Mouse (Mus musculus) CH12.LX (cell line): ENCODE results near the gene Creb5. TPM values are rescaled to one million over a fixed set of nuclear protein-coding genes. Genes with fewer than 3 reads are reported as not detected.

Experiments used
- DNase-seq: peaks from one replicate; pipeline ENCODE4 v3.0.0-alpha.2; 2013; ENCODE audit errors: extremely low read depth
- H3K27ac ChIP-seq: 2 replicates; pipeline ENCODE4 v1.5.1; 2012; ENCODE audit warnings: low read depth, mild to moderate bottlenecking, control low read depth, moderate library complexity; ENCODE audit not compliant: insufficient read depth
- H3K27me3 ChIP-seq: replicated peaks from 2 replicates; pipeline ENCODE3; 2012; ENCODE audit warnings: inconsistent platforms
- H3K36me3 ChIP-seq, 2 experiments: replicated peaks in 1 of 2; 2 replicates each; pipeline versions ENCODE3 to v1.6.1; 2012; ENCODE audit warnings: inconsistent platforms in 1 of 2, low read length in 1 of 2, mild to moderate bottlenecking in 1 of 2, mixed read lengths in 1 of 2, moderate library complexity in 1 of 2; ENCODE audit not compliant: control insufficient read depth in 1 of 2, insufficient read depth in 1 of 2
- H3K4me1 ChIP-seq, 2 experiments: 2 replicates each; pipeline ENCODE4 v1.6.1; 2012; ENCODE audit warnings: inconsistent platforms in 1 of 2, moderate library complexity in 1 of 2; ENCODE audit not compliant: insufficient read depth in 2 of 2, control insufficient read depth in 1 of 2
- H3K4me2 ChIP-seq: 2 replicates; pipeline ENCODE4 v1.6.1; 2012; ENCODE audit warnings: low read depth, mild to moderate bottlenecking, control low read depth; ENCODE audit not compliant: poor library complexity, insufficient read depth, severe bottlenecking
- H3K4me3 ChIP-seq, 3 experiments: fragments of 150-350 bp in 1 of 3; sonication (generic) in 1 of 3; replicated peaks in 1 of 3; 2 replicates each; pipeline versions ENCODE3 to v1.5.1; 2011 to 2012; ENCODE audit warnings: low read depth in 2 of 3, low read length in 2 of 3, mild to moderate bottlenecking in 2 of 3, moderate library complexity in 2 of 3, control low read depth in 1 of 3, improper control_type of control experiment in 1 of 3, inconsistent platforms in 1 of 3, mixed read lengths in 1 of 3; ENCODE audit not compliant: poor library complexity in 1 of 3
- H3K79me2 ChIP-seq: replicated peaks from 2 replicates; pipeline ENCODE4 v1.6.1; 2012; ENCODE audit warnings: mild to moderate bottlenecking, moderate library complexity; ENCODE audit not compliant: control insufficient read depth, poor library complexity, insufficient read depth, severe bottlenecking; ENCODE audit errors: extremely low read depth
- H3K9ac ChIP-seq: 2 replicates; pipeline ENCODE4 v1.6.1; 2012; ENCODE audit warnings: low read depth, mild to moderate bottlenecking, control low read depth, moderate library complexity; ENCODE audit not compliant: insufficient read depth
- H3K9me3 ChIP-seq: replicated peaks from 2 replicates; pipeline ENCODE3; 2012; ENCODE audit warnings: low read length, inconsistent platforms, mixed read lengths
- CTCF ChIP-seq, 2 experiments: IDR thresholded peaks in 1 of 2; conservative IDR thresholded peaks in 1 of 2; 2 replicates each; pipeline ENCODE4 v1.5.1; 2011 to 2012; ENCODE audit warnings: low read depth in 2 of 2, low read length in 2 of 2, improper control_type of control experiment in 1 of 2, inconsistent platforms in 1 of 2, mild to moderate bottlenecking in 1 of 2, moderate library complexity in 1 of 2
- ELF1 ChIP-seq: IDR thresholded peaks from 2 replicates; pipeline ENCODE4 v1.6.1; 2014; ENCODE audit warnings: low read depth, mild to moderate bottlenecking, inconsistent platforms, low read length, improper control_type of control experiment
- JUN ChIP-seq: IDR thresholded peaks from 2 replicates; pipeline ENCODE4 v1.6.1; 2011; ENCODE audit warnings: low read depth, mild to moderate bottlenecking, low read length, improper control_type of control experiment, moderate library complexity; ENCODE audit not compliant: insufficient read depth
- KAT2A ChIP-seq: IDR thresholded peaks from 2 replicates; pipeline ENCODE4 v1.6.1; 2012; ENCODE audit warnings: low read length, improper control_type of control experiment, inconsistent platforms; ENCODE audit not compliant: insufficient replicate concordance
- MAFK ChIP-seq: IDR thresholded peaks from 2 replicates; pipeline ENCODE4 v1.6.1; 2011; ENCODE audit warnings: low read length, improper control_type of control experiment; ENCODE audit not compliant: insufficient replicate concordance
- MAX ChIP-seq: IDR thresholded peaks from 2 replicates; pipeline ENCODE4 v1.6.1; 2011; ENCODE audit warnings: low read length, improper control_type of control experiment
- MEF2A ChIP-seq: IDR thresholded peaks from 2 replicates; pipeline ENCODE4 v1.6.1; 2014; ENCODE audit warnings: low read depth, mild to moderate bottlenecking, inconsistent platforms, low read length, improper control_type of control experiment, borderline replicate concordance
- MYC ChIP-seq: IDR thresholded peaks from 2 replicates; pipeline ENCODE4 v1.6.1; 2011; ENCODE audit warnings: low read depth, mild to moderate bottlenecking, improper control_type of control experiment, low read length
- PAX5 ChIP-seq: IDR thresholded peaks from 2 replicates; pipeline ENCODE4 v1.6.1; 2012; ENCODE audit warnings: low read length, inconsistent platforms, mixed read lengths
- RAD21 ChIP-seq: IDR thresholded peaks from 2 replicates; pipeline ENCODE4 v1.6.1; 2011; ENCODE audit warnings: low read depth, mild to moderate bottlenecking, low read length, improper control_type of control experiment, moderate library complexity
- RCOR1 ChIP-seq: conservative IDR thresholded peaks from 2 replicates; pipeline ENCODE4 v1.6.1; 2012; ENCODE audit warnings: low read depth, mild to moderate bottlenecking, inconsistent platforms, low read length, improper control_type of control experiment
- SIN3A ChIP-seq: IDR thresholded peaks from 2 replicates; pipeline ENCODE4 v1.6.1; 2012; ENCODE audit warnings: low read length, improper control_type of control experiment, inconsistent platforms
- SMC3 ChIP-seq: IDR thresholded peaks from 2 replicates; pipeline ENCODE4 v1.6.1; 2011; ENCODE audit warnings: low read depth, low read length, improper control_type of control experiment
- TCF12 ChIP-seq: IDR thresholded peaks from 2 replicates; pipeline ENCODE4 v1.6.1; 2014; ENCODE audit warnings: low read depth, mild to moderate bottlenecking, inconsistent platforms, low read length, improper control_type of control experiment
- USF2 ChIP-seq: conservative IDR thresholded peaks from 2 replicates; pipeline ENCODE4 v1.6.1; 2011; ENCODE audit warnings: low read depth, low read length, improper control_type of control experiment
- ZC3H11A ChIP-seq: IDR thresholded peaks from 2 replicates; pipeline ENCODE4 v1.6.1; 2012; ENCODE audit warnings: low read depth, mild to moderate bottlenecking, inconsistent platforms, low read length, improper control_type of control experiment
- ZKSCAN1 ChIP-seq: IDR thresholded peaks from 2 replicates; pipeline ENCODE4 v1.6.1; 2012; ENCODE audit warnings: low read depth, inconsistent platforms, low read length, improper control_type of control experiment, borderline replicate concordance
- ZNF384 ChIP-seq: IDR thresholded peaks from 2 replicates; pipeline ENCODE4 v1.6.1; 2012; ENCODE audit warnings: low read depth, low read length, improper control_type of control experiment, inconsistent platforms
- dilution Hi-C: fragments of 300-500 bp; cut with MboI; formaldehyde crosslinking; loops from 2 replicates; pipeline ENCODE4 v1.14.3; 2020; ENCODE audit warnings: low sequenced_read_pairs; ENCODE audit not compliant: extremely low pct_unique_long_range_greater_than_20kb, extremely low pct_ligation_motif_present
- in situ Hi-C: fragments of 300-500 bp; cut with MboI; formaldehyde crosslinking; loops from 3 replicates; pipeline ENCODE4 v1.14.3; 2019; ENCODE audit warnings: low sequenced_read_pairs, low pct_ligation_motif_present, low pct_unique_long_range_greater_than_20kb, mixed read lengths
- polyA plus RNA-seq: library from polyadenylated mRNA; unstranded; fragments of >175 nt; gene quantifications from 2 replicates; pipeline ENCODE4 v1.2.1, GENCODE M21; 2012; ENCODE audit warnings: low read depth; ENCODE audit not compliant: insufficient read length
- total RNA-seq, 2 experiments: library from RNA; depleted of rRNA; stranded (reverse); fragments of 300-350 nt in 1 of 2; fragments of >200 nt in 1 of 2; gene quantifications; 2 replicates each; pipeline ENCODE4 v1.2.3; 2012 to 2014

Creb5 gene
- total and polyA plus RNA-seq, 3 experiments = 0.68 to 2.1 (median 0.86) TPM

DNA sequence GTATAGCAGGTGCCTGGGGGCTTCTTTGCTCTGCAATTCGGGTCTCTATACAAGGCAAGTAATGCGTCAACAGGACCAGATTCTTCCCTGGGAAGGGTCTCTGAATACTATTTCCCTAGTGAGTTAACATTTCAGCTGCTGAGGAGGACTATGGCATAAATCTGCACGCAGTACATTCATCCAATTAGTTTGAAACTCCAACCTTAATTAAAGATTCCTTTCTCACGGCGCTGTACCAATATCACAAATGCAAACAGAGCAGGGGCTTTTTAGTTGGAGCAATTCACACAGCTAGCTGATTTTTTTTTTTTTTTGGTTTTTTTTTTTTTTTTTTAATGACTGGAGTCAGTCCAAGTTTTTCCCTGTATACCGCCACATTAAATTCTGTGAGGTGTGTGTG, 357.0 kb downstream of the Creb5 start:
- dilution Hi-C loops = no loop called here

DNA sequence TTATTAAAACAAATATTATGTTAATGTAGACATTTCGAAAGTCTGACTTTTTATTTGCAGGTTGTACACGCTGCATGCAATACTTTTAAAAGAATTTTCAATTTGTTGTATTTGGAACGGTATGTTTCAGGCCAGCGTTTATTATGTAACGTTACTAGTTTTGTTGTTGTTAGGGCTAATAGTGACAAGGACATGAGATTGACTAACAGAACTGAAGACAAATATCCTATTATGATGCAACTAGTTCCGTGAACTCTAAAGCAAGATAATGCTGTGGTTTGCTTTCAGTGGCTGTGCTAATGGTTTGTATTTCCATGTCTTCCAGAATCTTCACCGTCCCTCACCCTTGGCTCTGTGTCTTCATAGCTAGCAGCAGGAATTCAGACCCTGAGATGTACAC, 357.9 kb downstream of the Creb5 start:
- no peak overlapping the region for H3K4me2 ChIP-seq
- no peak for DNase-seq
- no peak overlapping the region for H3K4me3 ChIP-seq
- no peaks in the 10 kb centered on the region for H3K36me3 ChIP-seq
- H3K79me2 ChIP-seq = no peaks in the 10 kb centered on the region
- H3K4me1 ChIP-seq = peaks cover 16 to 41% of the 10 kb centered on the region in 2 experiments
- in situ Hi-C loops = loop anchor here (25.0 kb wide), 1 partner anchor 133 kb away; no protein-coding TSS in a partner anchor
- no peak overlapping the region for H3K9ac ChIP-seq
- H3K27me3 ChIP-seq = no peaks in the 10 kb centered on the region
- dilution Hi-C loops = no loop called here
- TF ChIP-seq MEF2A (no peak), USF2 (no peak)
- TF ChIP-seq, all 38 proteins: peak for 0
- no peak overlapping the region for H3K27ac ChIP-seq
- H3K9me3 ChIP-seq = no peaks in the 10 kb centered on the region

More for the DNA sequence above, 357.0 kb downstream of the Creb5 start:
- H3K9me3 ChIP-seq = no peaks in the 10 kb centered on the region
- no peak for TF ChIP-seq KAT2A
- TF ChIP-seq PAX5 = no peak
- TF ChIP-seq ZC3H11A = no peak
- TF ChIP-seq JUN = no peak
- TF ChIP-seq TCF12 = no peak
- no peak for TF ChIP-seq ZKSCAN1
- H3K79me2 ChIP-seq = no peaks in the 10 kb centered on the region
- no peak overlapping the region for H3K4me2 ChIP-seq
- no peak overlapping the region for H3K9ac ChIP-seq
- no peaks in the 10 kb centered on the region for H3K27me3 ChIP-seq
- in situ Hi-C loops = loop anchor here (25.0 kb wide), 1 partner anchor 132 kb away; no protein-coding TSS in a partner anchor
- no peak for DNase-seq
- no peak overlapping the region for H3K27ac ChIP-seq
- H3K4me1 ChIP-seq = peaks cover 16 to 41% of the 10 kb centered on the region in 2 experiments
- no peak overlapping the region for H3K4me3 ChIP-seq
- no peaks in the 10 kb centered on the region for H3K36me3 ChIP-seq

DNA sequence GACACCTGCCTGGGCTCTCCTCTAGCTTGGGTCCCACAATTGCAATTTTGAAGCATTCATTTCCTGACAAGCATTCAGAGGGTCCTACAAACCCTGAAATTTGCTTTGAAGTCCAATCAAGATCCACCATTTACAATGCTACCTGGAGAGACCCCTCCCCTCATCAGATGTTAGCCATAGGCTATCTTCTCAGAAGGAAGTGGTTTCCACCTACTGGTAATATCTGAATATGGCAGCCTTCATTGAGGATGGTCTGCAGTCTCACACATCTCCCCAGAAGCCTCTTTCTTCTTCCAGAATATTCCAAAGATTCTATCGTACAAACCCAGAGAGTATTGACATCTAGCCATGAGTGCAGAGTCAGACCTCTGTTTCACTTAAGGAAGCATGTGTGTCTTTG, 362.7 kb downstream of the Creb5 start:
- Histone ChIP-seq H3K4me2 (no peak overlapping the region), H3K36me3 (no peaks in the 10 kb centered on the region), H3K4me3 (no peak overlapping the region)

More for the DNA sequence above, 362.7 kb downstream of the Creb5 start:
- TF ChIP-seq SIN3A = no peak
- TF ChIP-seq MAFK = no peak
- TF ChIP-seq PAX5 = no peak
- no peak for TF ChIP-seq MAX
- peak; percentile 75 for TF ChIP-seq SMC3
- no peak for TF ChIP-seq MYC
- TF ChIP-seq RCOR1 = no peak
- TF ChIP-seq CTCF (conservative IDR thresholded peaks at IDR 0.05 in 1 of 2, IDR thresholded peaks at IDR 0.05 in 1 of 2; ENCODE audit: low read depth in 2 of 2, low read length in 2 of 2) = peak; percentile 31 to 69; a peak in 2 of 4 replicates
- TF ChIP-seq RAD21 = peak; percentile 78
- no peak for TF ChIP-seq ZNF384
- TF ChIP-seq ZC3H11A = peak; percentile 60; the same call in 1 of the 2 replicates
- TF ChIP-seq ELF1 = peak; percentile 29; the same call in 1 of the 2 replicates
- in situ Hi-C loops = loop anchor here (25.0 kb wide), 1 partner anchor 137 kb away; no protein-coding TSS in a partner anchor
- dilution Hi-C loops = no loop called here
- no peak overlapping the region for H3K27ac ChIP-seq
- no peak for DNase-seq
- no peaks in the 10 kb centered on the region for H3K9me3 ChIP-seq
- H3K4me1 ChIP-seq = peaks cover 0 to 10% of the 10 kb centered on the region in 2 experiments; a peak in 2 of 4 replicates
- H3K27me3 ChIP-seq = no peaks in the 10 kb centered on the region
- H3K79me2 ChIP-seq = no peaks in the 10 kb centered on the region
- no peak overlapping the region for H3K9ac ChIP-seq
